Mouse (Mus musculus) hindlimb bud, embryonic 11.5 days (tissue): Measurements from ENCODE around the gene Foxo3.

Experiments used
- DNase-seq: peaks from one replicate; pipeline ENCODE4 v3.0.0-alpha.2; 2012; ENCODE audit warnings: low read depth, low spot score; ENCODE audit errors: extremely low spot score

Foxo3 gene

DNA sequence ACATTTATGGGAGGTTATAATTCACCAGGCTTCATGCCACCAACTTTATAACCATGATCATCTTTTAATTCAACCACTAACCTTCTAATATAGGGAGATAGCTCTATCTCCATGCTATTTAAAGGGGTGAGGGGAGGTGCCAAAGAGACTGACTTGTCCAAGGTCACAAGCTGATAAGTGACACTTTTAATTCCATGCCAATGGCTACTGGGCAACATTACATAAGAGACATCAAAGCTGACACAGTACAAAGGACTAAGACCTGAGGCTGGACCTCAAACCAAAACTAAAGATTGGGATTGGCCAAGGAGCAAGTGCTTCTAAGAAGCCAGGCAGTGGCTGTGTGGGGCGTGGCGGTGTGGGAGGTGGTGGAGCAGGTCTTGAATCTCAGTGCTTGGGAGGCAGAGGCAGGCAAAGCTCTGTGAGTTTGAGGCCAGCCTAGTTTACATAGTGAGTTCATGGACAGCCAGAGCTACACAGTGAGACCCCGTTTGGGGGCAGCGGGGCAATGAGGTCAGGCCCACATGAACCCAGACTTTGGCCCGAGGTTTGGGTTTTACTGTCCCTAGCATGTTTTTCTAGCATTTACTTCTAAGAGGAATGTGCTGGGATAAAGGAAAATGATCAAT lies 46.0 kb downstream of the Foxo3 start:
- DNase-seq, result no peak

DNA sequence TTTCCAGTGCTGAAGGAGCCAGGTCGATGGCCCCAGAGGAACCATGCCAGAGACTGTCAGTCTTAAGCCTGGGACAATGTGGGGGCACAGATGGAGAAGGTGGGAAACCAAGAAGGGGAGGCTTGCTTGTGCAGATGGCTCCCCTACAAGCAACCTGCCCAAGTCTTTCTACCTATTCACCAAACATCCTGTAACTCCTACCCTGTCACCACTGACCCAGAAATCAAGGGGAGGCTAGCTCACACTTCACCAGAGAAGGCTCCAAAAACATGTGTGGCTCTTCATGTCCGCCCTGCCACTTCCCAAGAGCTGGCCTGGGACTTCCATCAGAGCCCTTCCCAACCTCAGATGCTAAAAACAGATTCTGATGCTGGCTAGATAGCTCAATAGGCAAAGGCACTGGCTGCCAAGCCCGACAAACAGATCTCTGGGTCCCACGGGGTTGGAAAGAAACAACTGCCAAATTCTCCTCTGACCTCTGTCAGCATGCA lies 48.8 kb downstream of the Foxo3 start:
- no peak for DNase-seq

DNA sequence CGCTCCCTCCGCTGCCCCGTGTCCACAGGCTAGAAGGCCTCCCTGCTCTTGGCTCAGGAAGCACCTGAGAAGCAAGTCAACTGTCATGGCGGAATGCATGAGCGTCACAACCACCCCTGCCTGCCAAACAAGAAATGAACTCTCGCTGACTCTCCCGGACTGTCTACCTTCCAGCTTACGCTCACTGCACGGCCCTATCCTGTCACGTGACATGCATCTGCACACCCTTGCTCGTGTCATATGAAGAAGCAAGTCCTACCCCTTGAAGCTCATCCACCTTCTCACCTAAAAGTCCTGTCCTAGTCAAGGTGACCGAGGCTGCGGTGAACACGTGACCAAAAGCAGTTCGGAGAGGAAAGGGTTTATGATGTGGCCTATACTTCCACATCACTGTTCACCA lies 50.4 kb downstream of the Foxo3 start:
- no peak for DNase-seq

- DNase-seq, result no peak
Observed at GRCm38 (mm10) chr10:42225184-42225935, 51.2 kb downstream of the Foxo3 start.

- DNase-seq, result no peak
Observed at GRCm38 (mm10) chr10:42221996-42222395, 54.6 kb downstream of the Foxo3 start.

DNA sequence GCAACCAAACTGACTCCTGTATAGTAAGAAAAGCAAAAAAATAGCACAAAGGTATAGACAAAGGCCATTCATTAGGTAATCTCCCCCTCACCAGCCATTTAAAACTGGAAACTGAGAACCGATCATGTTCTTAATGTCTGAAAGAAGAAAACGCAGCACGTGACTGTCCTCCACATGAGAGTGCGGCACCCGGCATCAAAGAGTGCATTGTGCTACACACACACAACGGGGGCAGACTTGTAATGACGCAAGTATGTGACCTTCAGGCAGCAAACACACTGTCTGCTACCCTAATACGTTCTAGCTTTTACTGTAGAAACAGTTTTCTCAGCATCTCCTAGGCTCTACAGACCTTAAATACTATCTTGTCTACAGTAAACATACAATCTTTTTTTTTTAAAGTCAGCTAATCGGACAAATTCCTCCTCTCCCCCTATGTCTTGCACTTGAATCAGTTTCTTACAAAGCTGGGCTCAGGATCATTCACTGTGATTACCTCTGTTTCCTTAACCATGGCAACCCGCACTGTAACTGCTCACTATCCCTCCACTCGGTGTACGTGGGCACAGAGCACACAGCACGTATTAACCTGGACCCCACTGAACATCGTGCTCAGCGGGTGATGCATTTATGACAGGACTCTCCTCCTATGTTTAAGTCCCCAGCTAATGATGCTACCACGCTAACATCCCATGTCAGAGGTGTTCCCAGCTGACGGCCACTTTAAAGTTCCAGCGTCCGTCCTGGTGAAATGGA lies 55.2 kb downstream of the Foxo3 start:
- no peak for DNase-seq

DNA sequence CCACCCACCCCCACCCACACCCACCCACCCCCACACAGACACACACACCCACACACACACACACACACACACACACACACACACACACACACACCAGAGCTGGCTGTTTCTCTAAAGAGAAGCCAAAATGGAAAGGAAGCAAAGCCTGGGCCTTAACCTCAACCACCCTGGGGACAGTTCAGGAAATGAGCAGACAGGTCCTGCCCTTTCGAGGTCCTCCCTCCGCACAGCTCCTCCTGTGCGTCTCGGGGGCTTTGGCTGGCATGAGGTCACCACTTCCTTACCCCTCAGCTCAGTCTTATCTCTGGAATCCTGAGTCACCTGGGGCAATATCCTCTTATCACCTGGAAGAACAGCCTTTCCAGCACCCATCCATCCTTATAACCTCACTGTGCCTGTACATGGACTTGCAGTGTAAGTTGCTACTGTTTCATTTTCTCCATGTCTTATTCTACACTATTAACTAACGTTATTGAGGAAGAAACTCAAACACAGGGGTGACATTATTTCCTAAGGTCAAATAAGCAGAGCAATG lies 56.1 kb downstream of the Foxo3 start:
- DNase-seq, result no peak

- DNase-seq, result no peak
Observed at GRCm38 (mm10) chr10:42211407-42211806, 65.1 kb downstream of the Foxo3 start.

DNA sequence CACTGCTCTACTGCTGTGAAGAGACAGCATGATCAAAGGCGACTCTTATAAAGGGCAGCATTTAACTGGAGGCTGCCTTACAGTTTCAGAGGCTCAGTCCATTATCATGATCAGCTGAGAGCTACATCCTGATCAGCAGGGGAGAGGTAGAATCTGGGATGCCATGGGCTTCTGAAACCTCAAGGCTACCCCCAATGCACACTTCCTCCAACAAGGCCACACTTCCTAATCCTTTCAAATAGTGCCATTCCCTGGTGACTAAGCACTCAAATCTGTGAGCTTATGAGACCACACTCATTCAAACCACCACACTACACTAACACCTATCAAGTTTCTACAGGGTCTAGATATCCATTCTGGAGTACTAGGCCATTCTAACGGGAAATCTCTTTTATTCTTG lies 65.9 kb downstream of the Foxo3 start:
- DNase-seq, result no peak

- DNase-seq, result no peak
Observed at GRCm38 (mm10) chr10:42209809-42210208, 66.7 kb downstream of the Foxo3 start.

- DNase-seq, result no peak
Observed at GRCm38 (mm10) chr10:42207612-42208011, 68.9 kb downstream of the Foxo3 start.

DNA sequence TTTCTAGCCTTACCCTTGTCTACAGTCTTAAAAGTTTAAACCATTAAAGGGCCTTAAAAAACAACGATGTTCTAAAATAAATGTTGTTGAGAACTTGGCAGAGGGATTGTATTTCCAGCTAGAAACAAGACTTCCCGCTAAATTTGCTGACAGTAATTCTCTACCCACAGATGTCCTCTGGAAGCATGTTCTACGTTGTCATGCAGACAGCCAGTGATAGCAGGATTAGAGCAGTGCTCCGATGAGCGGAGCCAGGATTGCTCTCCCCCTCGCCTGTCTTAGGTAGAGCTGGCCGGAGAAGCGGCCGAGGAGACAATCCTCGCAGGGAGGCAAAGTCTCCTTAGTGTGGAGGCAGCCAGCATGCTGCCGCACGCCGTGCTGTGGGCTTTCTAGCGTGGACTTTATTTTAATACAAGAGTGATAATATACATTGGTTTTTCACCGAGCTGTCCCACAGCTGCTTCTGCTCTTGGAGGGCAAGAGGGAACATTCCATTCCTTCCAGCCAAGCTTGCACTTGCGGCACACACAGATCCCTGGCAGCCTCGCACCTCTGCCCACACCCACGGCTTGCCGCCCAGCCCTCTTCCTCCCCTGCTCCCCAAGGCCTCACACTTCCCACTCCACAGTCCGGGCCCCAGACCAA lies 71.7 kb downstream of the Foxo3 start:
- no peak for DNase-seq

DNA sequence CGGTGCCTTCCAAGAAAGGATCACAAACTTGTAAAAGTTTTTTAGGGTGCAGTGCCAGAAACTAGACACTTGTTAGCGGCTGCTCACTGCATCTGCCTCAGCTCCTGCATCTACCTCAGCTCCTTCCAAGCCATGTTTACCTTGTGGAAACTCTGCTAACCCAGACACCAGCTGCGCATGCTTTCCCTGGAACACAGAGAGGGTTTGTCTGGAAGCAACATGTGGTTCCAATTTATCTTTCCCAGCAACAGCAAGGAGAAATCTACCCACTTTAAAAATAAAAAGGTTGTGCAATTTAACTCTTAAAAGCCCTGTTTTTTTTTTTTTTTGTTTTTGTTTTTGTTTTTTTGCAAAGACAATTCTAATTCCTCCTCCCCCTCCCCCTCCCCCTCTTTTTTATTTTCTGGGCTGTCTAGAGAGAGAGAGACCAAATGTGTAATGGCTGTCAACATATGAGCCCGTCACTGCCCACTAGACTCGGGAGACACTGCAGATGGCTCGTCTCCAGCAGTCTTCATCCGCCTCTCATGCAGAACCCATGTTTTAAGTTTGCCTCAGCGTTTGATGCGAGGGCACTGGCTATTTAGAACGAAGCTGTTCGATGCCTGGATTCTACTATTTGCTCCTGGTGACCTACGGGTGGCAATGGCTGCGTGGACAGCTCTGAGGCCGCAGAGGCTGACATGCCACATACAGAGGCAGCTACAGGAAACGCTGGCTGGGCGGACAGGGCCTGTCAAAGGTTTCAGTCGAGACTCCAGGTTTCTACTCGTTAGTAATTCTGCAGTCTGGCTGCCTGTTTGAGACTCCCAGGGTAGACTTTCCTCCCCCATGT lies 73.0 kb downstream of the Foxo3 start:
- DNase-seq, result peak; percentile 77

- DNase-seq, result no peak
Observed at GRCm38 (mm10) chr10:42202561-42202960, 74.0 kb downstream of the Foxo3 start.

DNA sequence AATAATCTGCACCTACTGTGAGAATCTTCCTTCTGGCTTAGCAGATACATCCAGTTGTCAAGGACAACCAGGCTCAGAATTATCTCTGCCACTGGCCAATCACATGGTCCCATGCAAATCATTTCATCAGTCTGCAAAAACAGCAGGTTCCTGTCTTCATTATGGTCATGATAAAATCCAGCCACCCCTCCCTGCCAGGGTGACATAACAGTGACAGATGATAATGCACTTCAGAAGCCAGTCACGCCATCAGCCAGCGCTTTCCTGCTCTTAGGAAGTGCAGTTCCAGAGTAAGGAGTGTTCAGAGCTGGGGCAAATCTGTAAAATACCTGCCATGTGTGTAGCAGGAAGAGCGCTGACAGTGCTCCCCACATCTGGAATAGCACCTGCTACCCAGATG lies 77.1 kb downstream of the Foxo3 start:
- DNase-seq, result no peak

DNA sequence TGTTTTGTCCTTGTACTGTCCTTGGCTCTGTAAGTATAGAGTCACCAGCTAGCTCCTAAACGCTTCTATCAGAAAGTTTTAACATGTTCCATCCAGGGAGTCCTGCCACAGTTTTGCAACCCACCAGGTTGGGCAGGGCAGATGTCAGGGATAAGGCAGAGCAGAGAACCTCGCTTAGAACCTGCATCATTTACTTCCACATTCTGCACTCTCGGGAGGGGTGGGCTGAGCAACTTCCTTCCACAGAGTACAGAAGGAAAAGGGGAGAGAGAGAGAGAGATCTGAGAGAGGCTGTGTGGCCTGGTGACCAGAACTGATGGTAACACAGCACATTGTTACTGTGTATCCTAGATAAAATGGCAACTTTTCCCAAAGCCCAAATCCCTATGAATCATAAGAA lies 77.9 kb downstream of the Foxo3 start:
- DNase-seq, result no peak

DNA sequence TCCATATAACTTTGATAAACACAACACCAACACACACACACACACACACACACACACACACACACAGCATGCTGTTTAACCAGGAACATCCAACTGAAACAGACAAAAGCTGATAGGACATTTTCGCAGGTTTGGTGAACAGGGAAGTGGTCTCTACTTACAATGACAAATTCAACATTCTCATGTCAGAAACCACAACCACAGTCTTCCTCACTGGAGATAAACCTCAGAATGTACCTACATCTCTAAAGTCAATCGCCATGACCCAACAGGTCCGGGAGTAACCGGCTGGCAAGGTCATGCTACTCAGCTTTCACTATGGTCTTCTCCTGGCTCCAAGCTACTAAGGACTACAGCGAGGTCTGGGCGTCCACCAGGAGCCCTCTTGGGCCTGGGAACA lies 81.8 kb downstream of the Foxo3 start:
- DNase-seq, result no peak

GRCm38 (mm10) chr10:42193981-42194380 lies 82.6 kb downstream of the Foxo3 start:
- no peak for DNase-seq

DNA sequence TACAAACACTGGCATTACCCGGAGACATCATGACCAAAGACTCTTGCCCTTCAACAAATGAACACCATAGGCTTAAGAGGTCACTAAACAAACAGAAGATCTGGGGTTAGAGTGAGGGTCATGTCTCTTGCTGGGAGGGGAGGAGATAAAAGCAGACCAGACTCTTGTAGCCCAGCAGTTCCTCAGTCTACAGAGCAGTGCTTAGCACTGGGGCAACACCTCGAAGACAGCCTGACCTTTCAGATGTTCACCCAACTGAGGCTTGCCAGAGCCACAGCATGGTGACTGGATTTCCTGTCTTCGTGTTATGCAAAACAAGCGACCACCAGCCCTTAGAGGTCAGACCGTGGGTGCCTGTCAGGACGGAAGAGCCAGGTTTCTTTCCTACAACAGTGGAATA lies 83.6 kb downstream of the Foxo3 start:
- no peak for DNase-seq
